Mouse (Mus musculus) effector memory CD4-positive, alpha-beta T cell, adult 7 months (primary cell): ENCODE results near the gene Rhox3a. TPM values are rescaled to one million over a fixed set of nuclear protein-coding genes. Genes with fewer than 3 reads are reported as not detected.

Experiments used
- polyA plus RNA-seq: library from polyadenylated mRNA; unstranded; fragments of 100-300 nt; shearing (Covaris generic); gene quantifications from one replicate; pipeline ENCODE4 v1.2.1, GENCODE M21; 2017

The Rhox3a gene
- polyA plus RNA-seq: not detected

DNA sequence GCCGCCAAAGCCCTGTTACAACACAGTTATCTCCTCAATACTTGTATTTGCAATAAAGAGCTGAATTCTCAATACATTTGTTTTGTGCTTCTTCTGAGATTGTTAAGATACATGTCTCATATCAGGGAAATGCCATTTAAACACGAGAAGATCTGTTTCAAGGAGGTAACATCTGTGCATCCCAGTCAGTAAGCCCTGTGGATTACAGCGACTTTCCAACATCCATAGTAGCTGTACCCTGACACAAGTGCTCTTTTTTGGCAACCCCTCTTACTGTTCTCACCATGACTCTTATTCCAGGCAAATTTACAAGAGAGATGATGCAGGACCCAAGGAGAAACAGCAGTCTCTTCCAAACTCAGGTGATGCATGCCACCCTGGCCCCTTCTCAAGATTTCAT is at the start of gene Rhox3a:
Rhox3a (plus strand) TSS at position 301 of the 400 bp plus-strand sequence.

GRCm38 (mm10) chrX:37210941-37211340 is 38.8 kb upstream of the Rhox3a start, which contains the start of gene Gm9:
Gm9 (minus strand) TSS chrX:37211041.

GRCm38 (mm10) chrX:37222158-37222557 is 27.6 kb upstream of the Rhox3a start, which contains the start of gene Rhox1:
Rhox1 (minus strand) TSS chrX:37222258.

DNA sequence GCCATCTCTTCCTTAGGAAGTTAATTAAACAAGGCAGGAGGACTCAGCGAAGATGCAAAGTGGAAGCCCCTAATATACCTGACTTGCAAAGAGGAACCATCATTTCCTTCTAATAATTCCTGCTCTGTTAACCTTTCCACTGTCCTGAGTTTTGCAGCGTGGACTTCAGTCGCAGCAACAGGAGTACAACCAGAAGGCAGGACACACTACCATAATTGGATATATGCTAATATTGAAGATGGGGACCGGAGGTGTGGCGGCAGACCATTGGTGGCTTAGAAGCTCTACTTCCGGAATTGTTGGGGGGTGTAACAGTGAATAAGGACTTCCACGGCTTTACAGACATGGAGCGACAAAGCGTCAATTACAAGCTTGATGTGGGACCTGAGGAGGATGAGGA is 5.0 kb upstream of the Rhox3a start, which contains the start of gene Rhox2a:
Rhox2a (plus strand) TSS at position 301 of the 400 bp plus-strand sequence.

GRCm38 (mm10) chrX:37265038-37265437 is 15.3 kb downstream of the Rhox3a start, which contains the start of gene Rhox4a:
Rhox4a (plus strand) TSS chrX:37265338.

Other genes with a start within 250 kb of the Rhox3a start
- not detected for gene Sowahd, start 201.1 kb upstream of the Rhox3a start, polyA plus RNA-seq
- gene Rpl39, start 164.5 kb upstream of the Rhox3a start, polyA plus RNA-seq: 409 TPM
- 9.1 TPM for gene Upf3b, start 139.6 kb upstream of the Rhox3a start, polyA plus RNA-seq
- gene Nkap, start 123.1 kb upstream of the Rhox3a start, polyA plus RNA-seq: 13.2 TPM
- not detected for gene Akap14, start 81.1 kb upstream of the Rhox3a start, polyA plus RNA-seq
- 177 TPM for gene Ndufa1, start 58.8 kb upstream of the Rhox3a start, polyA plus RNA-seq
- gene Rnf113a1, start 58.7 kb upstream of the Rhox3a start, polyA plus RNA-seq: 2.8 TPM
- gene Gm9, start 38.9 kb upstream of the Rhox3a start, polyA plus RNA-seq: not detected
- not detected for gene Rhox1, start 27.7 kb upstream of the Rhox3a start, polyA plus RNA-seq
- gene Rhox2a, start 4.9 kb upstream of the Rhox3a start, polyA plus RNA-seq: not detected
- gene Rhox4a, start 15.4 kb downstream of the Rhox3a start, polyA plus RNA-seq: 1.2 TPM
- not detected for gene Rhox3a2, start 130.1 kb downstream of the Rhox3a start, polyA plus RNA-seq
- not detected for gene Rhox4a2, start 140.9 kb downstream of the Rhox3a start, polyA plus RNA-seq
- not detected for gene Rhox2b, start 162.1 kb downstream of the Rhox3a start, polyA plus RNA-seq
- not detected for gene Rhox4b, start 182.6 kb downstream of the Rhox3a start, polyA plus RNA-seq
- not detected for gene Rhox2c, start 203.8 kb downstream of the Rhox3a start, polyA plus RNA-seq
- gene Rhox3c, start 208.7 kb downstream of the Rhox3a start, polyA plus RNA-seq: not detected
- gene Rhox4c, start 230.4 kb downstream of the Rhox3a start, polyA plus RNA-seq: 0.39 TPM
- gene Rhox2d, start 243.5 kb downstream of the Rhox3a start, polyA plus RNA-seq: not detected